Mouse (Mus musculus): ENCODE data around the gene Eipr1. TPM values are rescaled to one million over a fixed set of nuclear protein-coding genes. Genes with fewer than 3 reads are reported as not detected.
A peak's percentile ranks its signal among the peaks of the same experiment; 100 is the strongest.

Gene Eipr1
- polyA plus RNA-seq, 1 experiment = 17.9 TPM

DNA sequence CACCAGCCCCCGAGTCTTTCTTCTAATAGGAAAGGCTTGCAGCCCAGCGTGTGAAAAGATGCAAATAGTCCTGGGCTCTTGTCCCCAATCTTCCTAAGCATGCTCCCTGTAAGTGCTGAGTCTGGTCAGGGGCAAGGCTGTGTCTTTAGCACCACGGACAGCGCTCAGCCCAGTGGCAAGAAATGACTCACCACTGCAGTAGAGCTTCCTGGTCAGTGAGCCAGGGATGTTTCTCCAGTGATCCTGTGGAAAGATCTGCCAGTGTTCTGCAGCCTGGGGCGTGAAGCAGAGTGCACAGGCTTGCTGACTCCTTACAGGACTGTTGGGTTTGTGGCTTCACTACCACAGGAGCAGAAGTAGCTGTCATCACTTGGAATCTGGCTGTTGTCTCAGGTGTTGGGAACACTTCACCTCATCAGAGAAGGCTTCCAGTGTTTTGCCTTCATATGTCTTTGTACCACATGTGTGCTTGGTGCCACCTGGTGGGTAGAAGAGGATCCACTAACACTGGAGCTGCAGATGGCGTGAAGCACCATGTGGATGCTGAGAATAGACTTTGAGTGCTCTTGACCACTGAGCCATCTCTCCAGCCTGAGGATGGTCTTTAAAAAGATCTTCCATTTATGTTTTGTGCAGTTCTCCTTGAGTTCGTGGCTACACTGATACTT lies 79.6 kb downstream of the Eipr1 start:
- WGBS = 48% methylated on average over 7 of the region's 7 CpGs
- H3K4me3 ChIP-seq (replicated peaks; ENCODE audit: extremely low read depth, low read depth, low read length) = no peak overlapping the region
- DNase-seq = no peak
- H3K4me1 ChIP-seq (ENCODE audit: control insufficient read depth, insufficient read depth, low read length) = no peaks in the 10 kb centered on the region
- TF ChIP-seq CTCF (IDR thresholded peaks at IDR 0.05; ENCODE audit: insufficient read depth, low read length) = peak; percentile 27; the same call in 1 of the 2 replicates
- no peak for TF ChIP-seq POLR2A (IDR thresholded peaks at IDR 0.05; ENCODE audit: borderline replicate concordance, extremely low read depth, low read depth, low read length)

- 63% methylated on average over 6 of the region's 6 CpGs for WGBS
Measured at GRCm38 (mm10) chr12:28834266-28834665, 82.7 kb downstream of the Eipr1 start.

GRCm38 (mm10) chr12:28835683-28836082 lies 84.1 kb downstream of the Eipr1 start:
- DNase-seq = no peak
- H3K4me1 ChIP-seq (ENCODE audit: control insufficient read depth, insufficient read depth, low read length) = no peaks in the 10 kb centered on the region
- no peak overlapping the region for H3K4me3 ChIP-seq (replicated peaks; ENCODE audit: extremely low read depth, low read depth, low read length)
- TF ChIP-seq CTCF (IDR thresholded peaks at IDR 0.05; ENCODE audit: insufficient read depth, low read length) (no peak), POLR2A (IDR thresholded peaks at IDR 0.05; ENCODE audit: borderline replicate concordance, extremely low read depth, low read depth, low read length) (no peak)
- WGBS = 83% methylated on average over 3 of the region's 3 CpGs

More at GRCm38 (mm10) chr12:28834266-28834665, 82.7 kb downstream of the Eipr1 start:
- Histone ChIP-seq H3K4me1 (ENCODE audit: control insufficient read depth, insufficient read depth, low read length) (no peaks in the 10 kb centered on the region), H3K4me3 (replicated peaks; ENCODE audit: extremely low read depth, low read depth, low read length) (no peak overlapping the region)
- no peak for DNase-seq
- TF ChIP-seq POLR2A (IDR thresholded peaks at IDR 0.05; ENCODE audit: borderline replicate concordance, extremely low read depth, low read depth, low read length) = no peak
- TF ChIP-seq CTCF (IDR thresholded peaks at IDR 0.05; ENCODE audit: insufficient read depth, low read length) = no peak

GRCm38 (mm10) chr12:28838268-28838667 lies 86.7 kb downstream of the Eipr1 start:
- no peak for DNase-seq
- Histone ChIP-seq H3K4me1 (ENCODE audit: control insufficient read depth, insufficient read depth, low read length) (no peaks in the 10 kb centered on the region), H3K4me3 (replicated peaks; ENCODE audit: extremely low read depth, low read depth, low read length) (no peak overlapping the region)
- TF ChIP-seq POLR2A (IDR thresholded peaks at IDR 0.05; ENCODE audit: borderline replicate concordance, extremely low read depth, low read depth, low read length) = no peak
- no peak for TF ChIP-seq CTCF (IDR thresholded peaks at IDR 0.05; ENCODE audit: insufficient read depth, low read length)
- WGBS = 83% methylated on average over 4 of the region's 4 CpGs

DNA sequence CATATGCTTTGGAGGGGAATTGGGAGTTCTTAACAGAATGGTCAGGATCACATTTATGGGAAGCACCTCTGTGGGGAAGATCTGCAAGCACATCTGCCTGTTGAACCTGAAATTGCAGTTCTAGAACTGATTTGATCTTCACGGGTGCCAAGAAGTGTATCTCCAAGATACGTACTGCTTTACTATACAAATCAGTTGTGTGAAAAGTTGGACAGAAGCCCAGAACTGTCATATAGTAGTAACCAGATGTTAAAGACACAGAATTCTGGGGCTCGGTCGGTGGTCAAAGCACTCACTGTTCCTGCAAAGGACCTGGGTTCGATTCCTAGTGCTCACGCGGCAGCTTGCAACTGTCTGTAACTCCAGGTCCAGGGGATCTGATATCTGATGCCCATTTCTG lies 87.4 kb downstream of the Eipr1 start:
- no peaks in the 10 kb centered on the region for H3K4me1 ChIP-seq (ENCODE audit: control insufficient read depth, insufficient read depth, low read length)
- TF ChIP-seq CTCF (IDR thresholded peaks at IDR 0.05; ENCODE audit: insufficient read depth, low read length) (no peak), POLR2A (IDR thresholded peaks at IDR 0.05; ENCODE audit: borderline replicate concordance, extremely low read depth, low read depth, low read length) (no peak)
- no peak for DNase-seq
- no peak overlapping the region for H3K4me3 ChIP-seq (replicated peaks; ENCODE audit: extremely low read depth, low read depth, low read length)
- WGBS = 78% methylated on average over 7 of the region's 7 CpGs

- TF ChIP-seq POLR2A (IDR thresholded peaks at IDR 0.05; ENCODE audit: borderline replicate concordance, extremely low read depth, low read depth, low read length) = no peak
- TF ChIP-seq CTCF (IDR thresholded peaks at IDR 0.05; ENCODE audit: insufficient read depth, low read length) = no peak
- WGBS = 65% methylated on average over 5 of the region's 5 CpGs
Measured at GRCm38 (mm10) chr12:28841179-28841698, 89.6 kb downstream of the Eipr1 start.

GRCm38 (mm10) chr12:28845811-28846210 lies 94.2 kb downstream of the Eipr1 start:
- DNase-seq = no peak
- no peak overlapping the region for H3K4me3 ChIP-seq (replicated peaks; ENCODE audit: extremely low read depth, low read depth, low read length)
- WGBS = 82% methylated on average over 8 of the region's 8 CpGs
- TF ChIP-seq POLR2A (IDR thresholded peaks at IDR 0.05; ENCODE audit: borderline replicate concordance, extremely low read depth, low read depth, low read length) = no peak
- TF ChIP-seq CTCF (IDR thresholded peaks at IDR 0.05; ENCODE audit: insufficient read depth, low read length) = no peak
- no peaks in the 10 kb centered on the region for H3K4me1 ChIP-seq (ENCODE audit: control insufficient read depth, insufficient read depth, low read length)

More at GRCm38 (mm10) chr12:28841179-28841698, 89.6 kb downstream of the Eipr1 start:
- no peak overlapping the region for H3K4me3 ChIP-seq (replicated peaks; ENCODE audit: extremely low read depth, low read depth, low read length)
- DNase-seq = no peak
- no peaks in the 10 kb centered on the region for H3K4me1 ChIP-seq (ENCODE audit: control insufficient read depth, insufficient read depth, low read length)

DNA sequence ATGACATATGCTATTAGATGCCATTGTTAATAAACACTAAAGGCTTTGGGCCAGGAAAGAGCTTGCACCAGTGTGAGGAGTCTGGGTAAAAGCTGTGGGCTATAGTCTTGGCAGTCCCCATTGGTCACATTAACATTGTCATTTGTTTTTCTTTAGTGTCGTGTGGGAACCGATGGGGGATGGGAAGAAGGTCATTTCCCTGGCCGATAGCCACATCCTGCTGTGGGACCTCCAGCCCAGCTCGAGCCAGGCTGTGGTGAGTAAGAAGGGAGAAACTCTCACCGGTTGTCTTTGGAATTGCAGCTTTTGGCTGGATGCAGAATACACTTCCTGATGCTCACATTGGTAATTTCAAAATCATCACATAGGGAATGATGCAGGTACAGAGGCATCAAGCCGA lies 95.8 kb downstream of the Eipr1 start:
- no peak for DNase-seq
- 46% methylated on average over 6 of the region's 6 CpGs for WGBS
- TF ChIP-seq POLR2A (IDR thresholded peaks at IDR 0.05; ENCODE audit: borderline replicate concordance, extremely low read depth, low read depth, low read length) (no peak), CTCF (IDR thresholded peaks at IDR 0.05; ENCODE audit: insufficient read depth, low read length) (no peak)

DNA sequence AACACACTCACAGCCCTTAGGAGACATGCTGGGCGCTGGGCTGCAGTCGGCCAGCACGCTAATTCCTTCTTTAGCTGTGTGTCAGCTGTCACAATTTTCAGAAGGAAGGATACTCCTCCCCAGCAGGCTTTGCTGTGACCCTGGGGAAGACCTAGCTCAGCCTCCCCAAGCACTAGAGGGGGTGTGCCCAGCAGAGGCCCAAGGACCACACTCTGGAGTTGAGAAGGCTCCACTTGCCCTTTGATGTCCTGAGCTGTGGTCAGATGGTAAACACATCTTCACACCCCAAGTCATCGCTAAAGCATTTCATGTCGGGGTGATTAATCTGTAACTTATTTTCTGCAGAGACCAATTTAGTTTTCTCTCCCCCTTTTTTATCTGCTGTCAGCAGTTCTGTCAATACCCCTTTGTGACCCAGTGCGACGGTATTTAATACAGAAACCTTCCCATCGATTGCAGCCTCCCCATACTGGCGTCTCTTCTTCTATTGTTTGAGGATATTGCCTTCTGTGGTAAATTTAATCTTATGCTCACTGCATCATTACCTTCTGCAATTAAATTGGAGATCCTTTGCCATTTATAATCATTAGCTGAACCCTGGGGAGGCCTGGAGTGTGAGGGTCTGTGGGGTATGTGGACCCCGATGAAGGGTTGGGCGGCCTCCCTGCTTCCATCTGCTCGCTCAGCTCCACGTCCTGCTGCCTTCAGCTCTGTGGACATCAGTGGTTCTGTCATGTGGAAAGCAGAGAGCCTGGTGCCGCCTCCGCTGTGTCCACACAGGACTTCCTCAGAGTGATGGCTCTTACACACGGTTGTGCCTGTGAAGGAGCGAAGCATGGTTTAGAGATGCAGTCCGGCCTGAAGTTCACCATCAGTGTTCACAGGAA lies 97.4 kb downstream of the Eipr1 start:
- TF ChIP-seq CTCF (IDR thresholded peaks at IDR 0.05; ENCODE audit: insufficient read depth, low read length) = no peak
- TF ChIP-seq POLR2A (IDR thresholded peaks at IDR 0.05; ENCODE audit: borderline replicate concordance, extremely low read depth, low read depth, low read length) = no peak
- Histone ChIP-seq H3K4me3 (replicated peaks; ENCODE audit: extremely low read depth, low read depth, low read length) (no peak overlapping the region), H3K4me1 (ENCODE audit: control insufficient read depth, insufficient read depth, low read length) (no peaks in the 10 kb centered on the region; the same call in 1 of the 2 replicates)
- WGBS = 79% methylated on average over 18 of the region's 18 CpGs
- no peak for DNase-seq

More for the DNA sequence above, 95.8 kb downstream of the Eipr1 start:
- no peak overlapping the region for H3K4me3 ChIP-seq (replicated peaks; ENCODE audit: extremely low read depth, low read depth, low read length)
- H3K4me1 ChIP-seq (ENCODE audit: control insufficient read depth, insufficient read depth, low read length) = no peaks in the 10 kb centered on the region; the same call in 1 of the 2 replicates
